Mouse (Mus musculus) MEL (cell line): ENCODE data around the gene Gemin8.

Experiments used
- CTCF ChIP-seq, 3 experiments: IDR thresholded peaks in 2 of 3; conservative IDR thresholded peaks in 1 of 3; 2 replicates each; pipeline ENCODE4 v1.5.1; 2011 to 2012; ENCODE audit warnings: low read length in 3 of 3, low read depth in 2 of 3, mild to moderate bottlenecking in 2 of 3, improper control_type of control experiment in 1 of 3, inconsistent platforms in 1 of 3, mixed read lengths in 1 of 3, moderate library complexity in 1 of 3; ENCODE audit not compliant: control insufficient read depth in 1 of 3, insufficient read depth in 1 of 3, poor library complexity in 1 of 3, severe bottlenecking in 1 of 3
- EP300 ChIP-seq, 2 experiments: IDR thresholded peaks; 2 replicates each; pipeline ENCODE4 v1.6.1; 2011; ENCODE audit warnings: improper control_type of control experiment in 2 of 2, low read length in 2 of 2, low read depth in 1 of 2, mild to moderate bottlenecking in 1 of 2
- MAX ChIP-seq: IDR thresholded peaks from 2 replicates; pipeline ENCODE4 v1.6.1; 2011; ENCODE audit warnings: low read length, improper control_type of control experiment
- MAZ ChIP-seq: IDR thresholded peaks from 2 replicates; pipeline ENCODE4 v1.6.1; 2012; ENCODE audit warnings: low read depth, mild to moderate bottlenecking, inconsistent platforms, low read length, improper control_type of control experiment
- MEF2A ChIP-seq: IDR thresholded peaks from 2 replicates; pipeline ENCODE4 v1.6.1; 2014; ENCODE audit warnings: low read depth, mild to moderate bottlenecking, inconsistent platforms, low read length, improper control_type of control experiment; ENCODE audit not compliant: poor library complexity, insufficient replicate concordance, severe bottlenecking; ENCODE audit errors: extremely low read depth
- POLR2A ChIP-seq, 2 experiments: IDR thresholded peaks; 2 replicates each; pipeline ENCODE4 v1.6.1; 2011 to 2012; ENCODE audit warnings: low read length in 2 of 2, mild to moderate bottlenecking in 2 of 2, control low read depth in 1 of 2, improper control_type of control experiment in 1 of 2, low read depth in 1 of 2, moderate library complexity in 1 of 2; ENCODE audit not compliant: control insufficient read depth in 1 of 2, insufficient read depth in 1 of 2, poor library complexity in 1 of 2

DNA sequence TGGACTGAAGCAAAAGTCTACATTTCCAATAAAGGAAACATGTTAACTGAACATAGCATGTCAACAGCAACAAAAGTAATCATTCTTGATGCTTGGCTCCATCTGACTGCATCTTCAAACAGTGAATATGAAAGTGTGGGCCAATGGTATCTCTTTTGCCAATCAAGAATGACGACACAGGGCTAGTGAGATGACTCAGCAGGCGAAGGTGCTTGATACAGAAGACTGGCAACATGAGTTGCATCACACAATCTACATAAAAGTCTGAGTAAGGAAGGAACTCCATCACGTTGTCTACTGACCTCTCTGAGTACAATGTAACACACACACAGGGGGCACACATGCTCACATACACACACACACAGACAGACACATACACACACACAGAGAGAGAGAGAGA is 59.5 kb downstream of the Gemin8 start:
- no peak for TF ChIP-seq POLR2A (IDR thresholded peaks at IDR 0.05; ENCODE audit: control insufficient read depth in 1 of 2, insufficient read depth in 1 of 2, low read depth in 1 of 2, low read length in 2 of 2, poor library complexity in 1 of 2)
- TF ChIP-seq CTCF (IDR thresholded peaks at IDR 0.05 in 2 of 3, conservative IDR thresholded peaks at IDR 0.05 in 1 of 3; ENCODE audit: control insufficient read depth in 1 of 3, insufficient read depth in 1 of 3, low read depth in 2 of 3, low read length in 3 of 3, poor library complexity in 1 of 3, severe bottlenecking in 1 of 3) = no peak
- no peak for TF ChIP-seq MAX
- TF ChIP-seq EP300 (IDR thresholded peaks at IDR 0.05; ENCODE audit: low read depth in 1 of 2, low read length in 2 of 2) = no peak
- no peak for TF ChIP-seq MEF2A
- no peak for TF ChIP-seq MAZ
